Mouse (Mus musculus) forebrain, embryonic 11.5 days (tissue): ENCODE measurements around the gene Col25a1. TPM values are rescaled to one million over a fixed set of nuclear protein-coding genes. Genes with fewer than 3 reads are reported as not detected.

Experiments used
- ATAC-seq: fragments of 200-750 bp; cut with Nextera tagmentation; replicated peaks from 2 replicates; pipeline ENCODE4 v1.8.0; 2017; ENCODE audit warnings: moderate TSS enrichment; ENCODE audit not compliant: low FRiP score
- DNase-seq: peaks from one replicate; pipeline ENCODE4 v3.0.0-alpha.2; 2017; ENCODE audit warnings: low spot score
- H3K27ac ChIP-seq: fragments of 300-500 bp; sonication (generic); 2 replicates; pipeline ENCODE4 v1.5.1; 2014; ENCODE audit warnings: low read depth, low read length
- H3K27me3 ChIP-seq: fragments of 300-500 bp; sonication (generic); 2 replicates; pipeline ENCODE4 v1.6.1; 2014; ENCODE audit warnings: mild to moderate bottlenecking, low read length, mixed read lengths; ENCODE audit not compliant: control insufficient read depth, insufficient read depth
- H3K36me3 ChIP-seq: fragments of 300-500 bp; sonication (generic); 2 replicates; pipeline ENCODE4 v1.6.1; 2014; ENCODE audit warnings: mild to moderate bottlenecking, low read length, moderate library complexity, mixed read lengths; ENCODE audit not compliant: control insufficient read depth, insufficient read depth
- H3K4me1 ChIP-seq: fragments of 300-500 bp; sonication (generic); replicated peaks from 2 replicates; pipeline ENCODE4 v1.6.1; 2014; ENCODE audit warnings: low read length, mixed read lengths; ENCODE audit not compliant: control insufficient read depth, insufficient read depth
- H3K4me2 ChIP-seq: fragments of 300-500 bp; sonication (generic); 2 replicates; pipeline ENCODE4 v1.6.1; 2014; ENCODE audit warnings: low read depth, mild to moderate bottlenecking, low read length, moderate library complexity, mixed read lengths; ENCODE audit not compliant: severe bottlenecking
- H3K4me3 ChIP-seq: fragments of 300-500 bp; sonication (generic); 2 replicates; pipeline ENCODE4 v1.5.1; 2014; ENCODE audit warnings: low read depth, low read length
- H3K9ac ChIP-seq: fragments of 300-500 bp; sonication (generic); 2 replicates; pipeline ENCODE4 v1.6.1; 2014; ENCODE audit warnings: low read length
- H3K9me3 ChIP-seq: fragments of 300-500 bp; sonication (generic); 2 replicates; pipeline ENCODE4 v1.6.1; 2016; ENCODE audit warnings: low read length, mixed read lengths; ENCODE audit not compliant: control insufficient read depth
- WGBS: fragments of 180-500 bp; shearing (Covaris S2); extraction: QIAGEN DNeasy Blood & Tissue Kit; methylation state at CpG from one replicate; pipeline ENCODE4 v1.1.7; 2014; 5-methylcytosine and 5-hydroxymethylcytosine counted together
- polyA plus RNA-seq: library from polyadenylated mRNA; unstranded; fragments of >200 nt; fragmentation: Nextera tagmentation; extraction: Ambion mirVana; gene quantifications from 2 replicates; pipeline ENCODE4 v1.2.1, GENCODE M21; 2014

The Col25a1 gene
- polyA plus RNA-seq, 1 experiment from 2014 or later, result 2.4 TPM

- H3K9me3 ChIP-seq, result no peaks in the 10 kb centered on the region
- 85% methylated on average over 14 of the region's 14 CpGs for WGBS
Observed at GRCm38 (mm10) chr3:130389261-130389975, 258.1 kb downstream of the Col25a1 start.

GRCm38 (mm10) chr3:130396636-130397035 is 265.3 kb downstream of the Col25a1 start:
- Histone ChIP-seq H3K4me2 (no peak overlapping the region), H3K9me3 (no peaks in the 10 kb centered on the region), H3K9ac (no peak overlapping the region), H3K27ac (no peak overlapping the region), H3K27me3 (no peaks in the 10 kb centered on the region), H3K4me1 (no peaks in the 10 kb centered on the region; the same call in 1 of the 2 replicates), H3K4me3 (no peak overlapping the region), H3K36me3 (no peaks in the 10 kb centered on the region)
- no peak for ATAC-seq
- DNase-seq, result no peak

More at GRCm38 (mm10) chr3:130389261-130389975, 258.1 kb downstream of the Col25a1 start:
- Histone ChIP-seq H3K9ac (no peak overlapping the region), H3K4me2 (no peak overlapping the region), H3K4me1 (no peaks in the 10 kb centered on the region), H3K27me3 (no peaks in the 10 kb centered on the region), H3K36me3 (no peaks in the 10 kb centered on the region), H3K27ac (no peak overlapping the region), H3K4me3 (no peak overlapping the region)
- ATAC-seq, result no peak
- DNase-seq, result no peak

- Histone ChIP-seq H3K36me3 (no peaks in the 10 kb centered on the region), H3K4me3 (no peak overlapping the region), H3K4me2 (no peak overlapping the region), H3K9ac (no peak overlapping the region), H3K27ac (0 out of 2 replicates have a peak overlapping the region, but pooled peaks have one; percentile 12), H3K27me3 (no peaks in the 10 kb centered on the region), H3K4me1 (peaks cover 3% of the 10 kb centered on the region), H3K9me3 (no peaks in the 10 kb centered on the region)
- 74% methylated on average over 13 of the region's 13 CpGs for WGBS
- ATAC-seq (no peak), DNase-seq (no peak)
Observed at GRCm38 (mm10) chr3:130400716-130401559, 269.6 kb downstream of the Col25a1 start.

- no peak overlapping the region for H3K9ac ChIP-seq
- H3K36me3 ChIP-seq, result no peaks in the 10 kb centered on the region
- 21% methylated on average over 1 of the region's 1 CpGs for WGBS
- no peak overlapping the region for H3K4me3 ChIP-seq
- ATAC-seq (peak; percentile 36), DNase-seq (no peak)
- H3K4me1 ChIP-seq, result peaks cover 3% of the 10 kb centered on the region
- H3K27me3 ChIP-seq, result no peaks in the 10 kb centered on the region
- H3K27ac ChIP-seq, result no peak overlapping the region
- no peaks in the 10 kb centered on the region for H3K9me3 ChIP-seq
- no peak overlapping the region for H3K4me2 ChIP-seq
Observed at GRCm38 (mm10) chr3:130401560-130401852, 270.2 kb downstream of the Col25a1 start.

GRCm38 (mm10) chr3:130404525-130405409 is 273.5 kb downstream of the Col25a1 start:
- DNase-seq (no peak), ATAC-seq (peak; percentile 77)
- Histone ChIP-seq H3K4me2 (no peak overlapping the region), H3K27ac (0 out of 2 replicates have a peak overlapping the region, but pooled peaks have one; percentile 4), H3K36me3 (no peaks in the 10 kb centered on the region), H3K9me3 (no peaks in the 10 kb centered on the region), H3K4me1 (peaks cover 3% of the 10 kb centered on the region), H3K27me3 (no peaks in the 10 kb centered on the region), H3K9ac (no peak overlapping the region), H3K4me3 (no peak overlapping the region)
- WGBS, result 26% methylated on average over 8 of the region's 8 CpGs

GRCm38 (mm10) chr3:130407201-130407600 is 275.9 kb downstream of the Col25a1 start:
- Histone ChIP-seq H3K36me3 (no peaks in the 10 kb centered on the region), H3K27ac (no peak overlapping the region), H3K9me3 (no peaks in the 10 kb centered on the region), H3K4me1 (peaks cover 3% of the 10 kb centered on the region), H3K9ac (no peak overlapping the region), H3K4me2 (no peak overlapping the region), H3K27me3 (no peaks in the 10 kb centered on the region), H3K4me3 (no peak overlapping the region)
- 74% methylated on average over 6 of the region's 6 CpGs for WGBS
- DNase-seq (no peak), ATAC-seq (no peak)

- 35% methylated on average over 4 of the region's 4 CpGs for WGBS
- H3K36me3 ChIP-seq, result no peaks in the 10 kb centered on the region
Observed at GRCm38 (mm10) chr3:130413239-130413638, 281.9 kb downstream of the Col25a1 start.

GRCm38 (mm10) chr3:130418951-130419350 is 287.6 kb downstream of the Col25a1 start:
- H3K9ac ChIP-seq, result no peak overlapping the region
- DNase-seq (no peak), ATAC-seq (no peak)
- H3K4me3 ChIP-seq, result no peak overlapping the region
- H3K27ac ChIP-seq, result no peak overlapping the region
- WGBS, result 90% methylated on average over 9 of the region's 9 CpGs
- no peaks in the 10 kb centered on the region for H3K9me3 ChIP-seq
- H3K4me1 ChIP-seq, result no peaks in the 10 kb centered on the region
- no peaks in the 10 kb centered on the region for H3K27me3 ChIP-seq
- no peak overlapping the region for H3K4me2 ChIP-seq
- no peaks in the 10 kb centered on the region for H3K36me3 ChIP-seq

More at GRCm38 (mm10) chr3:130413239-130413638, 281.9 kb downstream of the Col25a1 start:
- no peaks in the 10 kb centered on the region for H3K9me3 ChIP-seq
- no peaks in the 10 kb centered on the region for H3K4me1 ChIP-seq
- no peak overlapping the region for H3K4me3 ChIP-seq
- DNase-seq (no peak), ATAC-seq (no peak)
- no peak overlapping the region for H3K27ac ChIP-seq
- no peaks in the 10 kb centered on the region for H3K27me3 ChIP-seq
- H3K9ac ChIP-seq, result no peak overlapping the region
- no peak overlapping the region for H3K4me2 ChIP-seq
